Mouse (Mus musculus): ENCODE results near the gene Kank3. TPM values are rescaled to one million over a fixed set of nuclear protein-coding genes. Genes with fewer than 3 reads are reported as not detected.
A peak's percentile ranks its signal among the peaks of the same experiment; 100 is the strongest.
"Not testable (repeated sequence)": the region's sequence is repeated elsewhere in the genome, so short reads cannot be mapped to it uniquely, and the experiment has no call there.

The Kank3 gene
- polyA plus RNA-seq, 1 experiment from 2014 or later: 211 TPM

GRCm38 (mm10) chr17:33822436-33822959 is 12.2 kb downstream of the Kank3 start:
- ATAC-seq (no peak), DNase-seq (ENCODE audit: low spot score) (no peak)
- Histone ChIP-seq H3K4me3 (ENCODE audit: low read depth, low read length) (no peak overlapping the region), H3K9me3 (ENCODE audit: low read length) (no peaks in the 10 kb centered on the region), H3K4me1 (ENCODE audit: insufficient read depth, low read depth, low read length) (peaks cover 21% of the 10 kb centered on the region; the same call in 1 of the 2 replicates), H3K36me3 (ENCODE audit: insufficient read depth, low read length) (peaks cover 22% of the 10 kb centered on the region; the same call in 1 of the 2 replicates), H3K27me3 (replicated peaks; ENCODE audit: insufficient read depth, low read length) (no peaks in the 10 kb centered on the region), H3K4me2 (replicated peaks; ENCODE audit: low read depth, low read length) (no peak overlapping the region), H3K9ac (replicated peaks; ENCODE audit: low read depth) (no peak overlapping the region), H3K27ac (ENCODE audit: low read length) (no peak overlapping the region)
- WGBS: 68% methylated on average over 1 of the region's 1 CpGs
- TF ChIP-seq EP300 (IDR thresholded peaks at IDR 0.05): no peak
- TF ChIP-seq CTCF (IDR thresholded peaks at IDR 0.05): peak; percentile 50

- not testable (repeated sequence) for ATAC-seq; H3K9me3 ChIP-seq (ENCODE audit: low read length); H3K27ac ChIP-seq (ENCODE audit: low read length); DNase-seq (ENCODE audit: low spot score); H3K27me3 ChIP-seq (replicated peaks; ENCODE audit: insufficient read depth, low read length)
- H3K4me2 ChIP-seq (replicated peaks; ENCODE audit: low read depth, low read length): peak overlapping the region; percentile 61
- H3K36me3 ChIP-seq (ENCODE audit: insufficient read depth, low read length): peaks cover 21% of the 10 kb centered on the region; the same call in 1 of the 2 replicates
- peak overlapping the region; percentile 69 for H3K4me3 ChIP-seq (ENCODE audit: low read depth, low read length)
- WGBS: 67% methylated on average over 8 of the region's 8 CpGs
- peak overlapping the region; percentile 75; the same call in 1 of the 2 replicates for H3K9ac ChIP-seq (replicated peaks; ENCODE audit: low read depth)
- H3K4me1 ChIP-seq (ENCODE audit: insufficient read depth, low read depth, low read length): peaks cover 16% of the 10 kb centered on the region; the same call in 1 of the 2 replicates
These were observed 12.9 kb downstream of the Kank3 start for GRCm38 (mm10) chr17:33823171-33823570.

GRCm38 (mm10) chr17:33824084-33824996 is 14.0 kb downstream of the Kank3 start, which contains the start of the genes Rps28 and Ndufa7:
Gene Rps28 (minus strand): TSS chr17:33824562.
Gene Ndufa7 (plus strand): TSS chr17:33824572.
- H3K9me3 ChIP-seq (ENCODE audit: low read length): no peaks in the 10 kb centered on the region
- H3K27me3 ChIP-seq (replicated peaks; ENCODE audit: insufficient read depth, low read length): no peaks in the 10 kb centered on the region
- peak within 1 kb of the TSS; percentile 61 for H3K4me2 ChIP-seq (replicated peaks; ENCODE audit: low read depth, low read length)
- WGBS: 1% methylated on average over 51 of the region's 51 CpGs
- TF ChIP-seq EP300 (IDR thresholded peaks at IDR 0.05) (peak; percentile 88), CTCF (IDR thresholded peaks at IDR 0.05) (no peak)
- peaks cover 21% of the 10 kb centered on the region for H3K4me1 ChIP-seq (ENCODE audit: insufficient read depth, low read depth, low read length)
- H3K27ac ChIP-seq (ENCODE audit: low read length): peak within 1 kb of the TSS; percentile 90
- ATAC-seq: peak; percentile 92
- H3K36me3 ChIP-seq (ENCODE audit: insufficient read depth, low read length): peaks cover 14% of the 10 kb centered on the region; the same call in 1 of the 2 replicates
- DNase-seq (ENCODE audit: low spot score): peak; percentile 98
- peak within 1 kb of the TSS; percentile 69 for H3K4me3 ChIP-seq (ENCODE audit: low read depth, low read length)
- peak within 1 kb of the TSS; percentile 75 for H3K9ac ChIP-seq (replicated peaks; ENCODE audit: low read depth)

- Histone ChIP-seq H3K27ac (ENCODE audit: low read length) (peak overlapping the region; percentile 90), H3K36me3 (ENCODE audit: insufficient read depth, low read length) (peaks cover 14% of the 10 kb centered on the region; the same call in 1 of the 2 replicates), H3K4me2 (replicated peaks; ENCODE audit: low read depth, low read length) (peak overlapping the region; percentile 61), H3K9ac (replicated peaks; ENCODE audit: low read depth) (peak overlapping the region; percentile 75), H3K4me1 (ENCODE audit: insufficient read depth, low read depth, low read length) (peaks cover 25% of the 10 kb centered on the region), H3K4me3 (ENCODE audit: low read depth, low read length) (peak overlapping the region; percentile 69)
- WGBS: 2% methylated on average over 6 of the region's 6 CpGs
- not testable (repeated sequence) for ATAC-seq; H3K9me3 ChIP-seq (ENCODE audit: low read length); DNase-seq (ENCODE audit: low spot score); H3K27me3 ChIP-seq (replicated peaks; ENCODE audit: insufficient read depth, low read length)
These were observed 14.6 kb downstream of the Kank3 start for GRCm38 (mm10) chr17:33824997-33825330.

- no peak for TF ChIP-seq CTCF (IDR thresholded peaks at IDR 0.05)
- no peak for TF ChIP-seq EP300 (IDR thresholded peaks at IDR 0.05)
- H3K4me2 ChIP-seq (replicated peaks; ENCODE audit: low read depth, low read length): peak overlapping the region; percentile 61; the same call in 1 of the 2 replicates
- 82% methylated on average over 8 of the region's 8 CpGs for WGBS
- H3K36me3 ChIP-seq (ENCODE audit: insufficient read depth, low read length): peaks cover 14% of the 10 kb centered on the region
- 0 out of 2 replicates have a peak overlapping the region, but pooled peaks have one; percentile 90 for H3K27ac ChIP-seq (ENCODE audit: low read length)
- ATAC-seq (no peak), DNase-seq (ENCODE audit: low spot score) (no peak)
- H3K4me1 ChIP-seq (ENCODE audit: insufficient read depth, low read depth, low read length): peaks cover 25% of the 10 kb centered on the region
- H3K27me3 ChIP-seq (replicated peaks; ENCODE audit: insufficient read depth, low read length): no peaks in the 10 kb centered on the region
- no peaks in the 10 kb centered on the region for H3K9me3 ChIP-seq (ENCODE audit: low read length)
- H3K4me3 ChIP-seq (ENCODE audit: low read depth, low read length): peak overlapping the region; percentile 69; the same call in 1 of the 2 replicates
- H3K9ac ChIP-seq (replicated peaks; ENCODE audit: low read depth): peak overlapping the region; percentile 75; the same call in 1 of the 2 replicates
These were observed 15.1 kb downstream of the Kank3 start for GRCm38 (mm10) chr17:33825462-33825861.

GRCm38 (mm10) chr17:33826850-33827249 is 16.5 kb downstream of the Kank3 start:
- under 1% methylated on average over 3 of the region's 3 CpGs for WGBS
- ATAC-seq: no peak
- H3K36me3 ChIP-seq (ENCODE audit: insufficient read depth, low read length): peaks cover 13% of the 10 kb centered on the region
- H3K27ac ChIP-seq (ENCODE audit: low read length): no peak overlapping the region
- TF ChIP-seq EP300 (IDR thresholded peaks at IDR 0.05) (peak; percentile 61; the same call in 1 of the 2 replicates), CTCF (IDR thresholded peaks at IDR 0.05) (peak; percentile 94)
- H3K9me3 ChIP-seq (ENCODE audit: low read length): no peaks in the 10 kb centered on the region
- no peak overlapping the region for H3K4me3 ChIP-seq (ENCODE audit: low read depth, low read length)
- H3K27me3 ChIP-seq (replicated peaks; ENCODE audit: insufficient read depth, low read length): no peaks in the 10 kb centered on the region
- no peak overlapping the region for H3K9ac ChIP-seq (replicated peaks; ENCODE audit: low read depth)
- H3K4me1 ChIP-seq (ENCODE audit: insufficient read depth, low read depth, low read length): peaks cover 25% of the 10 kb centered on the region
- DNase-seq (ENCODE audit: low spot score): peak; percentile 94
- no peak overlapping the region for H3K4me2 ChIP-seq (replicated peaks; ENCODE audit: low read depth, low read length)

All from lung, postnatal 0 days (tissue).